Mouse (Mus musculus) T-cell, adult 66 days (primary cell): ENCODE results near the gene Dnajc5g. TPM values are rescaled to one million over a fixed set of nuclear protein-coding genes. Genes with fewer than 3 reads are reported as not detected.

Source experiments
- total RNA-seq, 2 experiments: library from RNA; stranded (reverse); gene quantifications; 3 replicates in 1 of 2; 4 replicates in 1 of 2; pipeline ENCODE4 v1.2.4; 2023

The Dnajc5g gene
- not detected for total RNA-seq

DNA sequence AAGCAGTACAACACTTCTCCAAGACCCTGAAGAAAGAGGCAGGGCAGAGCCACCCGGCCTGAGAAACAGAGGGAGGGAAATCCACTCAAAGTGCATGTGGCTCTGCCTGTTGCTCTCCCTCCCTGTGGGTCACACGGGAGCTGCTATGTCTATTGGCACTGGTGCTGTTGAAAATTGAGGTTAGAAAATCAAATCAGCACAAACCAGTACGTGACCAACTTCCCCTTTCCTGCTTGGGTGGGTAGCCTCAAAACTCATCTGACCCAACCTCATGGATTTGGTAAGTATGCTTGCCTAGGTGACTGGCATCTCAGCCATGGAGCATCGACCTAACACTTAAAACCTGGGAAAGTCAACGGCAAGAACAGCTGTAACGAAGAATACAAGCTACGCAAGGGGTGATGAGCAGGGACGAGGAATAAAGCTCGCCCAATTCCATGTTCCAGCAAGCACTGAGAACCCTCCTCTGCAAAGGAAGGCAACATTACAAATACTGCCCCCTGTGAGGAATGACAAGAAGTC lies at the start of gene Dnajc5g:
Gene Dnajc5g, plus strand, starts transcription at position 472 of the 522 bp plus-strand sequence.

DNA sequence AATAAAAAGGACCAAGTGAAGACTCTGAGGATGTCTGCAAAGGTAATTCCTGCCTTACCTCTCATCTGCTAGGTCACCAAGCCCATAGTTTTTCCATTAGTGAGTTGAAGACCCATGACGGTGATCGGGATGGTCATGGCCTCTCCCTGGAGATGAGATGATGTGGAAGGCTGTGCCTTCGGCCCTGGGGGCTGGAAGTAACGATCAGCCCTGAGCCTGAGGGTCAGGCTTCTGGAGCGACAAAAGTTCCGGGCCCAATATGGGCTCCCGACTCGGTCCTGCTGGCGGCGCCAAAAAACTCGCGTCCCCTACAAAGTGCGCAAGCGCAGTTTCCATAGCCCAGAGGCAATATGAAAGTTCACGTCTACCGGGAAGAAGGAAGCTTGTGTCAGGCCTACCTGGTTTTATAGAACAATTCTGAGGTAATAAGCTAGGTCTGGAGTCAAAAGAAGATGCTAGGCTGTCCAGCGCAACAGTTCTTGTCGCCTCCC lies 2.0 kb downstream of the Dnajc5g start, which contains the start of gene Slc30a3:
Gene Slc30a3, minus strand, starts transcription at position 238 of the 491 bp plus-strand sequence.

DNA sequence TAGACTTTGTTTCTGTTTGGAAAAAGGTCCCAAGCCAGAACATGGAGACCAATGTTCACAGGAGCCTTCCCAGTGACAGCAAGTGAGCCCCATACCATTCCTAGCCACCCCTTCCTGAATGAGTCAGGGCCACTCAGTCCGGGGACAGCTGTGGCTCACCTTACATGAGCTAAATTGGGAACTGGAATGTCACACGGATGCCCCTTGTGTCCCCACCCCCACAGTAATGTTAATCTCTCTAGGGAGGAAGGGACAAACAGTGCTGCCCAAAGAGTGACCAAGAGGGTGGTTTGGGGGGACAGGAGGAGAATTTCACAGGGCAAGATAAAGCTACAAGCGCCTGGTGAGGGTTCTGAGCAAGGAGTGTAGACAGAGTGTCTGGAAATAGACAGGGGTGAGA lies 10.3 kb downstream of the Dnajc5g start, which contains the start of gene Trim54:
Gene Trim54, plus strand, starts transcription at position 359 of the 400 bp plus-strand sequence.

DNA sequence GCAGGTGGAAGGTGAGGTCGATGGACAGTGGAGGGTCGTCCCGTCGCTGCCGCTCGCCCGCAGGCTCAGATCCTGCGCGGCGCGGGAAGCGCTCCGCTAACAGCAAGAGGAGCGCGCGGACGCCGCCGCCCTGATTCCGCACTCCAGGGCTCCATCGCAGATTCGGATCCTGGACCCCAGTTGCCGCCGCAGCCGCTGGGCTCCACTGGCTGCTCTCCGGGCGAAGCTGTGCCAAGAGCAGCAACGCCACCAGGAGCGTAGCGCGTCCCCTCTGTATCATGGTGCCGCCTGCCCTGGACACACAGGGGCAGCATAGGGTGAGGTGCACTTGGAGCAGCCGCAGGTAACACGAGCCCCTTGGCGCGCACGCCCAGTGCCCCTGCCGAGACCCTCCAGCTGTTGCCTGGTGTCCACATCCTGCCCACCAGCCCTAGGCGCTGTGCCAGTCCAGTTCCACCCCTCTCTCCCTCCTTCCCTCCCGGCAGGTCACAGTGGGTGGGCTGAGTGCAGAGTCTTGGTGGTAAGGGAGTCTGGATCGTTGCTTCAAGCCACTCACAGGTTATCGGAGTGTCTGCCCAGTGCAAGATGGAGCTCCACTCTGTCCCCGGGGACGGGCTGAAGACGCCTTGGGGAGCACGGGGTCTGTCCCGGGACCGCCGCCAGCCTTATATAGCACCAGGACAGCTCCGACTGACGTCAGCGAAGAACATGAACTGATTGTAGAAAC lies 32.3 kb downstream of the Dnajc5g start, which contains the start of gene Ucn:
Gene Ucn, minus strand, starts transcription at position 589 of the 727 bp plus-strand sequence.

DNA sequence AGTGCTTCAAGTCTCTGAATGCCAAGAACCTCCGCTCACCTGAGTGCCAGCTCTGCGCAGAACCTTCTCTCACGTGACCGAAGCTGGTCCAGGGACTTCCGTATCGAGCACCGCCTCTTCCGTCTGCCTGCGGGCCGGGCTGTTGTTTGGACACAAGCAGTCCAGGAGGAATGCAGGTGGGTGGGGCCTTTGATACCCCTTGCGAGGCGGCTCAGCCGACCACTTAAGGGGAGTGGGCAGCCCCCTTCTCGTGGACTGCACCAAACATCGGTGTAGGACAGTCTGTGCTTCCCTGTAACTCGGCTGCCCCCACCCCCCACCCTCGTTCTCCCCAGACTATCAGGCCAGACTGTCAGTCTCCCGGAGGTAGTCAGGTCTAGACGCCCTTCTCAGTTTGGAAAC lies 48.1 kb downstream of the Dnajc5g start, which contains the start of gene Mpv17:
Gene Mpv17, minus strand, starts transcription at position 100 of the 402 bp plus-strand sequence.

Other genes with a start within 250 kb of the Dnajc5g start
- gene Tmem214, start 238.3 kb upstream of the Dnajc5g start, total RNA-seq = 10 to 100 TPM; 40.7 to 42.2 TPM
- 10 to 100 TPM; 11.7 to 12.2 TPM for gene Agbl5, start 217.6 kb upstream of the Dnajc5g start, total RNA-seq
- 100 to 1,000 TPM; 146 to 177 TPM for gene Ost4, start 198.5 kb upstream of the Dnajc5g start, total RNA-seq
- 1 to 10 TPM; 3.5 to 4.3 TPM for gene Emilin1, start 192.9 kb upstream of the Dnajc5g start, total RNA-seq
- 10 to 100 TPM; 13.9 to 16.4 TPM for gene Khk, start 184.9 kb upstream of the Dnajc5g start, total RNA-seq
- gene Cgref1, start 160.7 kb upstream of the Dnajc5g start, total RNA-seq = not detected
- 100 to 1,000 TPM; 180 to 181 TPM for gene Preb, start 145.9 kb upstream of the Dnajc5g start, total RNA-seq
- not detected for gene Tcf23, start 137.6 kb upstream of the Dnajc5g start, total RNA-seq
- 10 to 100 TPM; 28.9 to 36.2 TPM for gene Atraid, start 58.0 kb upstream of the Dnajc5g start, total RNA-seq
- gene Slc5a6, start 57.4 kb upstream of the Dnajc5g start, total RNA-seq = 10 to 100 TPM; 11.3 to 11.4 TPM
- gene Cad, start 51.5 kb upstream of the Dnajc5g start, total RNA-seq = 10 to 100 TPM; 57.5 to 68.5 TPM
- gene Slc30a3, start 2.0 kb downstream of the Dnajc5g start, total RNA-seq = under 1 TPM in 1 of 2 experiments, not detected in 1; 0.30 TPM
- not detected for gene Trim54, start 10.4 kb downstream of the Dnajc5g start, total RNA-seq
- gene Ucn, start 32.5 kb downstream of the Dnajc5g start, total RNA-seq = not detected
- gene Mpv17, start 48.0 kb downstream of the Dnajc5g start, total RNA-seq = 10 to 100 TPM; 19.5 to 25.3 TPM
- 1 to 10 TPM; 7.3 to 7.7 TPM for gene Gm29609, start 73.6 kb downstream of the Dnajc5g start, total RNA-seq
- 100 to 1,000 TPM; 163 to 187 TPM for gene Gtf3c2, start 73.9 kb downstream of the Dnajc5g start, total RNA-seq
- gene Snx17, start 86.9 kb downstream of the Dnajc5g start, total RNA-seq = 10 to 100 TPM; 72.2 to 74.2 TPM
- 10 to 100 TPM; 38.2 to 38.9 TPM for gene Eif2b4, start 87.1 kb downstream of the Dnajc5g start, total RNA-seq
- gene Zfp513, start 96.0 kb downstream of the Dnajc5g start, total RNA-seq = 10 to 100 TPM; 31.7 to 31.8 TPM
- gene Ppm1g, start 114.4 kb downstream of the Dnajc5g start, total RNA-seq = 100 to 1,000 TPM; 134 to 136 TPM
- gene Nrbp1, start 134.6 kb downstream of the Dnajc5g start, total RNA-seq = 100 to 1,000 TPM; 162 to 163 TPM
- not detected for gene Gm9970, start 134.9 kb downstream of the Dnajc5g start, total RNA-seq
- gene Krtcap3, start 145.4 kb downstream of the Dnajc5g start, total RNA-seq = 10 to 100 TPM; 17.3 to 30.1 TPM
- gene Ift172, start 184.8 kb downstream of the Dnajc5g start, total RNA-seq = 10 to 100 TPM; 14.2 to 18.8 TPM
- not detected for gene Fndc4, start 189.8 kb downstream of the Dnajc5g start, total RNA-seq
- not detected for gene Gckr, start 191.2 kb downstream of the Dnajc5g start, total RNA-seq